Mouse (Mus musculus) CH12.LX (cell line): ENCODE measurements around the gene Golga4. TPM values are rescaled to one million over a fixed set of nuclear protein-coding genes. Genes with fewer than 3 reads are reported as not detected.

Experiments used
- DNase-seq: peaks from one replicate; pipeline ENCODE4 v3.0.0-alpha.2; 2013; ENCODE audit errors: extremely low read depth
- H3K27ac ChIP-seq: 2 replicates; pipeline ENCODE4 v1.5.1; 2012; ENCODE audit warnings: low read depth, mild to moderate bottlenecking, control low read depth, moderate library complexity; ENCODE audit not compliant: insufficient read depth
- H3K27me3 ChIP-seq: replicated peaks from 2 replicates; pipeline ENCODE3; 2012; ENCODE audit warnings: inconsistent platforms
- H3K36me3 ChIP-seq, 2 experiments: replicated peaks in 1 of 2; 2 replicates each; pipeline versions ENCODE3 to v1.6.1; 2012; ENCODE audit warnings: inconsistent platforms in 1 of 2, low read length in 1 of 2, mild to moderate bottlenecking in 1 of 2, mixed read lengths in 1 of 2, moderate library complexity in 1 of 2; ENCODE audit not compliant: control insufficient read depth in 1 of 2, insufficient read depth in 1 of 2
- H3K4me1 ChIP-seq, 2 experiments: 2 replicates each; pipeline ENCODE4 v1.6.1; 2012; ENCODE audit warnings: inconsistent platforms in 1 of 2, moderate library complexity in 1 of 2; ENCODE audit not compliant: insufficient read depth in 2 of 2, control insufficient read depth in 1 of 2
- H3K4me2 ChIP-seq: 2 replicates; pipeline ENCODE4 v1.6.1; 2012; ENCODE audit warnings: low read depth, mild to moderate bottlenecking, control low read depth; ENCODE audit not compliant: poor library complexity, insufficient read depth, severe bottlenecking
- H3K4me3 ChIP-seq, 3 experiments: fragments of 150-350 bp in 1 of 3; sonication (generic) in 1 of 3; replicated peaks in 1 of 3; 2 replicates each; pipeline versions ENCODE3 to v1.5.1; 2011 to 2012; ENCODE audit warnings: low read depth in 2 of 3, low read length in 2 of 3, mild to moderate bottlenecking in 2 of 3, moderate library complexity in 2 of 3, control low read depth in 1 of 3, improper control_type of control experiment in 1 of 3, inconsistent platforms in 1 of 3, mixed read lengths in 1 of 3; ENCODE audit not compliant: poor library complexity in 1 of 3
- H3K79me2 ChIP-seq: replicated peaks from 2 replicates; pipeline ENCODE4 v1.6.1; 2012; ENCODE audit warnings: mild to moderate bottlenecking, moderate library complexity; ENCODE audit not compliant: control insufficient read depth, poor library complexity, insufficient read depth, severe bottlenecking; ENCODE audit errors: extremely low read depth
- H3K9ac ChIP-seq: 2 replicates; pipeline ENCODE4 v1.6.1; 2012; ENCODE audit warnings: low read depth, mild to moderate bottlenecking, control low read depth, moderate library complexity; ENCODE audit not compliant: insufficient read depth
- H3K9me3 ChIP-seq: replicated peaks from 2 replicates; pipeline ENCODE3; 2012; ENCODE audit warnings: low read length, inconsistent platforms, mixed read lengths
- CTCF ChIP-seq, 2 experiments: IDR thresholded peaks in 1 of 2; conservative IDR thresholded peaks in 1 of 2; 2 replicates each; pipeline ENCODE4 v1.5.1; 2011 to 2012; ENCODE audit warnings: low read depth in 2 of 2, low read length in 2 of 2, improper control_type of control experiment in 1 of 2, inconsistent platforms in 1 of 2, mild to moderate bottlenecking in 1 of 2, moderate library complexity in 1 of 2
- E2F4 ChIP-seq: IDR thresholded peaks from 2 replicates; pipeline ENCODE4 v1.6.1; 2011; ENCODE audit warnings: low read depth, low read length, improper control_type of control experiment; ENCODE audit not compliant: insufficient replicate concordance
- ELF1 ChIP-seq: IDR thresholded peaks from 2 replicates; pipeline ENCODE4 v1.6.1; 2014; ENCODE audit warnings: low read depth, mild to moderate bottlenecking, inconsistent platforms, low read length, improper control_type of control experiment
- GABPA ChIP-seq: IDR thresholded peaks from 2 replicates; pipeline ENCODE4 v1.6.1; 2012; ENCODE audit warnings: low read depth, low read length, improper control_type of control experiment, inconsistent platforms; ENCODE audit not compliant: insufficient replicate concordance
- MAX ChIP-seq: IDR thresholded peaks from 2 replicates; pipeline ENCODE4 v1.6.1; 2011; ENCODE audit warnings: low read length, improper control_type of control experiment
- MAZ ChIP-seq: IDR thresholded peaks from 2 replicates; pipeline ENCODE4 v1.6.1; 2012; ENCODE audit warnings: low read depth, mild to moderate bottlenecking, inconsistent platforms, low read length, improper control_type of control experiment, moderate library complexity
- MEF2A ChIP-seq: IDR thresholded peaks from 2 replicates; pipeline ENCODE4 v1.6.1; 2014; ENCODE audit warnings: low read depth, mild to moderate bottlenecking, inconsistent platforms, low read length, improper control_type of control experiment, borderline replicate concordance
- MXI1 ChIP-seq: IDR thresholded peaks from 2 replicates; pipeline ENCODE4 v1.6.1; 2011; ENCODE audit warnings: mild to moderate bottlenecking, low read depth, low read length, improper control_type of control experiment
- NELFE ChIP-seq: IDR thresholded peaks from 2 replicates; pipeline ENCODE4 v1.6.1; 2011; ENCODE audit warnings: low read depth, low read length, improper control_type of control experiment
- PAX5 ChIP-seq: IDR thresholded peaks from 2 replicates; pipeline ENCODE4 v1.6.1; 2012; ENCODE audit warnings: low read length, inconsistent platforms, mixed read lengths
- POLR2A ChIP-seq: IDR thresholded peaks from 2 replicates; pipeline ENCODE4 v1.6.1; 2011; ENCODE audit warnings: low read depth, mild to moderate bottlenecking, improper control_type of control experiment, low read length
- TCF12 ChIP-seq: IDR thresholded peaks from 2 replicates; pipeline ENCODE4 v1.6.1; 2014; ENCODE audit warnings: low read depth, mild to moderate bottlenecking, inconsistent platforms, low read length, improper control_type of control experiment
- USF1 ChIP-seq: IDR thresholded peaks from 2 replicates; pipeline ENCODE4 v1.6.1; 2014; ENCODE audit warnings: low read depth, mild to moderate bottlenecking, inconsistent platforms, low read length, improper control_type of control experiment
- ZMIZ1 ChIP-seq: IDR thresholded peaks from 2 replicates; pipeline ENCODE4 v1.6.1; 2012; ENCODE audit warnings: low read depth, mild to moderate bottlenecking, inconsistent platforms, low read length, improper control_type of control experiment
- dilution Hi-C: fragments of 300-500 bp; cut with MboI; formaldehyde crosslinking; loops from 2 replicates; pipeline ENCODE4 v1.14.3; 2020; ENCODE audit warnings: low sequenced_read_pairs; ENCODE audit not compliant: extremely low pct_unique_long_range_greater_than_20kb, extremely low pct_ligation_motif_present
- in situ Hi-C: fragments of 300-500 bp; cut with MboI; formaldehyde crosslinking; loops from 3 replicates; pipeline ENCODE4 v1.14.3; 2019; ENCODE audit warnings: low sequenced_read_pairs, low pct_ligation_motif_present, low pct_unique_long_range_greater_than_20kb, mixed read lengths
- polyA plus RNA-seq: library from polyadenylated mRNA; unstranded; fragments of >175 nt; gene quantifications from 2 replicates; pipeline ENCODE4 v1.2.1, GENCODE M21; 2012; ENCODE audit warnings: low read depth; ENCODE audit not compliant: insufficient read length
- total RNA-seq, 2 experiments: library from RNA; depleted of rRNA; stranded (reverse); fragments of 300-350 nt in 1 of 2; fragments of >200 nt in 1 of 2; gene quantifications; 2 replicates each; pipeline ENCODE4 v1.2.3; 2012 to 2014

Golga4 gene
- total and polyA plus RNA-seq, 3 experiments, result 23.7 to 37.2 (median 33.1) TPM

- no peaks in the 10 kb centered on the region for H3K36me3 ChIP-seq
- TF ChIP-seq USF1 (no peak), MAZ (no peak)
- H3K79me2 ChIP-seq, result no peaks in the 10 kb centered on the region
- H3K9me3 ChIP-seq, result peaks cover 13% of the 10 kb centered on the region
- H3K9ac ChIP-seq, result no peak overlapping the region
- no peaks in the 10 kb centered on the region for H3K27me3 ChIP-seq
- no peak overlapping the region for H3K4me3 ChIP-seq
- dilution Hi-C loops, result no loop called here
- in situ Hi-C loops, result loop anchor here (25.0 kb wide), 1 partner anchor 414 kb away; no protein-coding TSS in a partner anchor
- no peak overlapping the region for H3K27ac ChIP-seq
- no peak overlapping the region for H3K4me2 ChIP-seq
- no peak for DNase-seq
- no peaks in the 10 kb centered on the region for H3K4me1 ChIP-seq
Measured at GRCm38 (mm10) chr9:118476211-118476765, 29.8 kb upstream of the Golga4 start.

- Histone ChIP-seq H3K79me2 (no peaks in the 10 kb centered on the region), H3K36me3 (no peaks in the 10 kb centered on the region), H3K4me1 (no peaks in the 10 kb centered on the region; a peak in 1 of 4 replicates), H3K4me3 (no peak overlapping the region), H3K4me2 (no peak overlapping the region), H3K9ac (no peak overlapping the region), H3K27ac (no peak overlapping the region), H3K27me3 (no peaks in the 10 kb centered on the region), H3K9me3 (peaks cover 13% of the 10 kb centered on the region)
- no peak for DNase-seq
- dilution Hi-C loops (no loop called here), in situ Hi-C loops (loop anchor here (25.0 kb wide), 1 partner anchor 415 kb away; no protein-coding TSS in a partner anchor)
- TF ChIP-seq MAX, result no peak
- no peak for TF ChIP-seq E2F4
- no peak for TF ChIP-seq MEF2A
- no peak for TF ChIP-seq USF1
- TF ChIP-seq NELFE, result no peak
- no peak for TF ChIP-seq ELF1
- no peak for TF ChIP-seq PAX5
- TF ChIP-seq MXI1, result no peak
- TF ChIP-seq POLR2A, result no peak
- no peak for TF ChIP-seq GABPA
- TF ChIP-seq TCF12, result no peak
- no peak for TF ChIP-seq ZMIZ1
- no peak for TF ChIP-seq CTCF (conservative IDR thresholded peaks at IDR 0.05 in 1 of 2, IDR thresholded peaks at IDR 0.05 in 1 of 2; ENCODE audit: low read depth in 2 of 2, low read length in 2 of 2)
Measured at GRCm38 (mm10) chr9:118476766-118477271, 29.2 kb upstream of the Golga4 start.
